Mouse (Mus musculus): Measurements from ENCODE around the gene St6galnac5. TPM values are rescaled to one million over a fixed set of nuclear protein-coding genes. Genes with fewer than 3 reads are reported as not detected.

Gene St6galnac5
- polyA plus RNA-seq, 1 experiment from 2014 or later = 25.9 TPM

GRCm38 (mm10) chr3:152912216-152913101 is 69.6 kb downstream of the St6galnac5 start:
- Histone ChIP-seq H3K9ac (ENCODE audit: low read depth, low read length) (no peak overlapping the region), H3K36me3 (ENCODE audit: control insufficient read depth, insufficient read depth, low read length) (no peaks in the 10 kb centered on the region), H3K4me1 (ENCODE audit: control insufficient read depth, insufficient read depth, low read length) (peaks cover 3% of the 10 kb centered on the region; the same call in 1 of the 2 replicates), H3K4me3 (ENCODE audit: low read depth, low read length) (no peak overlapping the region), H3K9me3 (replicated peaks; ENCODE audit: control insufficient read depth, low read length, poor library complexity, severe bottlenecking) (no peaks in the 10 kb centered on the region), H3K27me3 (ENCODE audit: control insufficient read depth, insufficient read depth, low read depth, low read length) (no peaks in the 10 kb centered on the region), H3K4me2 (ENCODE audit: low read length) (no peak overlapping the region), H3K27ac (ENCODE audit: low read length) (no peak overlapping the region)
- no peak for ATAC-seq
- 81% methylated on average over 23 of the region's 23 CpGs for WGBS

- Histone ChIP-seq H3K36me3 (ENCODE audit: control insufficient read depth, insufficient read depth, low read length) (no peaks in the 10 kb centered on the region), H3K27me3 (ENCODE audit: control insufficient read depth, insufficient read depth, low read depth, low read length) (no peaks in the 10 kb centered on the region), H3K4me1 (ENCODE audit: control insufficient read depth, insufficient read depth, low read length) (peaks cover 3% of the 10 kb centered on the region; the same call in 1 of the 2 replicates), H3K9me3 (replicated peaks; ENCODE audit: control insufficient read depth, low read length, poor library complexity, severe bottlenecking) (no peaks in the 10 kb centered on the region), H3K27ac (ENCODE audit: low read length) (no peak overlapping the region), H3K9ac (ENCODE audit: low read depth, low read length) (no peak overlapping the region), H3K4me2 (ENCODE audit: low read length) (no peak overlapping the region), H3K4me3 (ENCODE audit: low read depth, low read length) (no peak overlapping the region)
- WGBS = 88% methylated on average over 4 of the region's 4 CpGs
- no peak for ATAC-seq
Observed at GRCm38 (mm10) chr3:152911578-152911977, 70.5 kb downstream of the St6galnac5 start.

DNA sequence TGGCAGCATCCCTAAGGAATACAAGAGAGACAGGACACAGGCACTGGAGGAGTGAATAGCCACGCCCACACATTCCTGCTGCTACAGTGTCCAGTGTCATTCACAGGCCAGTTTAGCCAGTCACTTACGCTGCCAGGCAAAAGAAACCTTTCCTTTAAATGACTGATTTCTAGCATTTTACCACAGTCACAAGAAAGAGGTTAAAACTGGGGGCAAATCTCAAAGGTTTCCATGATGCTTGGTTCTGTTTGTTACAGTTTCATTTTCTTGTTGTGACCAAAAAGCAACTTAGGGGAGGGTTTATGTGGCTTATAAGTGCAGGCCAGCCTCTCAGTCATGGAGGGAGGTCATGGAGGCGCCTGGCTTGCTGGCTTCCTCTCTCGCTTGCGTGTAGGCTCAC is 74.4 kb downstream of the St6galnac5 start:
- Histone ChIP-seq H3K4me1 (ENCODE audit: control insufficient read depth, insufficient read depth, low read length) (peaks cover 6% of the 10 kb centered on the region), H3K4me2 (ENCODE audit: low read length) (no peak overlapping the region), H3K9me3 (replicated peaks; ENCODE audit: control insufficient read depth, low read length, poor library complexity, severe bottlenecking) (no peaks in the 10 kb centered on the region), H3K27me3 (ENCODE audit: control insufficient read depth, insufficient read depth, low read depth, low read length) (no peaks in the 10 kb centered on the region), H3K4me3 (ENCODE audit: low read depth, low read length) (no peak overlapping the region), H3K27ac (ENCODE audit: low read length) (no peak overlapping the region), H3K36me3 (ENCODE audit: control insufficient read depth, insufficient read depth, low read length) (no peaks in the 10 kb centered on the region), H3K9ac (ENCODE audit: low read depth, low read length) (no peak overlapping the region)
- 81% methylated on average over 5 of the region's 5 CpGs for WGBS
- ATAC-seq = no peak

GRCm38 (mm10) chr3:152907087-152907486 is 75.0 kb downstream of the St6galnac5 start:
- Histone ChIP-seq H3K9ac (ENCODE audit: low read depth, low read length) (no peak overlapping the region), H3K9me3 (replicated peaks; ENCODE audit: control insufficient read depth, low read length, poor library complexity, severe bottlenecking) (no peaks in the 10 kb centered on the region), H3K27ac (ENCODE audit: low read length) (no peak overlapping the region), H3K27me3 (ENCODE audit: control insufficient read depth, insufficient read depth, low read depth, low read length) (no peaks in the 10 kb centered on the region), H3K36me3 (ENCODE audit: control insufficient read depth, insufficient read depth, low read length) (no peaks in the 10 kb centered on the region), H3K4me3 (ENCODE audit: low read depth, low read length) (no peak overlapping the region), H3K4me2 (ENCODE audit: low read length) (no peak overlapping the region), H3K4me1 (ENCODE audit: control insufficient read depth, insufficient read depth, low read length) (peaks cover 6% of the 10 kb centered on the region)
- whole genome bisulfite sequencing = 82% methylated on average over 5 of the region's 5 CpGs
- no peak for ATAC-seq

- no peak overlapping the region for H3K9ac ChIP-seq (ENCODE audit: low read depth, low read length)
- no peaks in the 10 kb centered on the region for H3K9me3 ChIP-seq (replicated peaks; ENCODE audit: control insufficient read depth, low read length, poor library complexity, severe bottlenecking)
- H3K27ac ChIP-seq (ENCODE audit: low read length) = no peak overlapping the region
- H3K4me1 ChIP-seq (ENCODE audit: control insufficient read depth, insufficient read depth, low read length) = peaks cover 6% of the 10 kb centered on the region
- 42% methylated on average over 10 of the region's 10 CpGs for WGBS
- no peak overlapping the region for H3K4me2 ChIP-seq (ENCODE audit: low read length)
- no peaks in the 10 kb centered on the region for H3K27me3 ChIP-seq (ENCODE audit: control insufficient read depth, insufficient read depth, low read depth, low read length)
- no peak for ATAC-seq
- H3K4me3 ChIP-seq (ENCODE audit: low read depth, low read length) = no peak overlapping the region
- no peaks in the 10 kb centered on the region for H3K36me3 ChIP-seq (ENCODE audit: control insufficient read depth, insufficient read depth, low read length)
Observed at GRCm38 (mm10) chr3:152905800-152906199, 76.2 kb downstream of the St6galnac5 start.

- 94% methylated on average over 10 of the region's 10 CpGs for WGBS
Observed at GRCm38 (mm10) chr3:152905026-152905425, 77.0 kb downstream of the St6galnac5 start.

GRCm38 (mm10) chr3:152898906-152899305 is 83.1 kb downstream of the St6galnac5 start:
- Histone ChIP-seq H3K27ac (ENCODE audit: low read length) (no peak overlapping the region), H3K4me1 (ENCODE audit: control insufficient read depth, insufficient read depth, low read length) (no peaks in the 10 kb centered on the region), H3K36me3 (ENCODE audit: control insufficient read depth, insufficient read depth, low read length) (no peaks in the 10 kb centered on the region), H3K27me3 (ENCODE audit: control insufficient read depth, insufficient read depth, low read depth, low read length) (no peaks in the 10 kb centered on the region), H3K4me3 (ENCODE audit: low read depth, low read length) (no peak overlapping the region), H3K4me2 (ENCODE audit: low read length) (no peak overlapping the region), H3K9me3 (replicated peaks; ENCODE audit: control insufficient read depth, low read length, poor library complexity, severe bottlenecking) (no peaks in the 10 kb centered on the region), H3K9ac (ENCODE audit: low read depth, low read length) (no peak overlapping the region)
- 94% methylated on average over 9 of the region's 9 CpGs for WGBS
- no peak for ATAC-seq

More at GRCm38 (mm10) chr3:152905026-152905425, 77.0 kb downstream of the St6galnac5 start:
- H3K4me3 ChIP-seq (ENCODE audit: low read depth, low read length) = no peak overlapping the region
- H3K4me2 ChIP-seq (ENCODE audit: low read length) = no peak overlapping the region
- H3K9me3 ChIP-seq (replicated peaks; ENCODE audit: control insufficient read depth, low read length, poor library complexity, severe bottlenecking) = no peaks in the 10 kb centered on the region
- no peak for ATAC-seq
- H3K27ac ChIP-seq (ENCODE audit: low read length) = no peak overlapping the region
- H3K36me3 ChIP-seq (ENCODE audit: control insufficient read depth, insufficient read depth, low read length) = no peaks in the 10 kb centered on the region
- H3K27me3 ChIP-seq (ENCODE audit: control insufficient read depth, insufficient read depth, low read depth, low read length) = no peaks in the 10 kb centered on the region
- peaks cover 6% of the 10 kb centered on the region for H3K4me1 ChIP-seq (ENCODE audit: control insufficient read depth, insufficient read depth, low read length)
- no peak overlapping the region for H3K9ac ChIP-seq (ENCODE audit: low read depth, low read length)

DNA sequence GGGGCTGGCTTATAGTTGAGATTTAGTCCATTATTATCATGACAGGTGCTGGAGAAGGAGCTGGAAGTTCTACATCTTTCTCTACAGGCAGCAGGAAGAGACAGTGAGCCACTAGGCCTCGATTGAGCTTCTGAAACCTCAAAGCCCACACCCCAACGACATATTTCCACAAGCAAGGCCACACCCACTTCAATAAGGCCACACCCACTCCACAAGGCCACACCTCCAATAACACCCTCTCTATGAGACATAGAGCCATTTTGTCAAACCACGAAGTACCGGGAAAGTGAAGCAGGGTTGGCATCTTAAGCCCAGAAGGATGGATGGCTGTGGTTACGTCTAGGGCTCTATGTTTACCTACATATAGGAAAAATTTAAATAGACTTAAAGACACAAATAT is 84.8 kb downstream of the St6galnac5 start:
- no peak overlapping the region for H3K9ac ChIP-seq (ENCODE audit: low read depth, low read length)
- no peaks in the 10 kb centered on the region for H3K27me3 ChIP-seq (ENCODE audit: control insufficient read depth, insufficient read depth, low read depth, low read length)
- H3K4me2 ChIP-seq (ENCODE audit: low read length) = no peak overlapping the region
- H3K36me3 ChIP-seq (ENCODE audit: control insufficient read depth, insufficient read depth, low read length) = no peaks in the 10 kb centered on the region
- no peaks in the 10 kb centered on the region for H3K4me1 ChIP-seq (ENCODE audit: control insufficient read depth, insufficient read depth, low read length)
- no peaks in the 10 kb centered on the region for H3K9me3 ChIP-seq (replicated peaks; ENCODE audit: control insufficient read depth, low read length, poor library complexity, severe bottlenecking)
- H3K27ac ChIP-seq (ENCODE audit: low read length) = no peak overlapping the region
- ATAC-seq = no peak
- WGBS = 86% methylated on average over 5 of the region's 5 CpGs
- H3K4me3 ChIP-seq (ENCODE audit: low read depth, low read length) = no peak overlapping the region

- Histone ChIP-seq H3K27me3 (ENCODE audit: control insufficient read depth, insufficient read depth, low read depth, low read length) (no peaks in the 10 kb centered on the region), H3K4me3 (ENCODE audit: low read depth, low read length) (no peak overlapping the region), H3K27ac (ENCODE audit: low read length) (no peak overlapping the region), H3K4me1 (ENCODE audit: control insufficient read depth, insufficient read depth, low read length) (no peaks in the 10 kb centered on the region), H3K36me3 (ENCODE audit: control insufficient read depth, insufficient read depth, low read length) (no peaks in the 10 kb centered on the region), H3K4me2 (ENCODE audit: low read length) (no peak overlapping the region), H3K9me3 (replicated peaks; ENCODE audit: control insufficient read depth, low read length, poor library complexity, severe bottlenecking) (no peaks in the 10 kb centered on the region), H3K9ac (ENCODE audit: low read depth, low read length) (no peak overlapping the region)
- WGBS = 74% methylated on average over 3 of the region's 3 CpGs
- no peak for ATAC-seq
Observed at GRCm38 (mm10) chr3:152896111-152896510, 85.9 kb downstream of the St6galnac5 start.
